Mouse (Mus musculus): ENCODE results near the gene Cyfip2.

DNA sequence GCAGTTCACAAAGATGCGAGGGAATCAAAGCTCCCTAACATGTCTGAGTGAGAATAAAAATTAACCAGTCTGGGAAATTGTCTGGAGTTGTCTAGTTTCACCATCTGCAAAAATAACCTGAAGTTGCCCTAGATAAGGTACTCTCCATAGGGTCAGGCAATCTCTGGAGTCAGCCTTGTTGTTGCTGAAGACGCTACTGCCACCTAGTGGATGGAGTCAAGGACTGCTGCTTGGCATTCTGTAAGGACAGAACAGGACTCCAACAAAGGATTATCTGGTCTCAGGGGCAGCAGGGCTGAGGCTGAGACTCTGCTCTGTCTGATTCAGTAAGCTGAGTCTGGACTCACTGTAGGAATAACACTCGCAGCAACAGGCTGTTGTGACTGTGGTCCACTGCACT, 97.3 kb downstream of the Cyfip2 start:
- TF ChIP-seq CTCF (IDR thresholded peaks at IDR 0.05; ENCODE audit: low read depth) (peak; percentile 95), EP300 (IDR thresholded peaks at IDR 0.05; ENCODE audit: low read depth) (no peak)
